Mouse (Mus musculus): ENCODE results near the gene Ctla4. TPM values are rescaled to one million over a fixed set of nuclear protein-coding genes. Genes with fewer than 3 reads are reported as not detected.

The Ctla4 gene
- polyA plus RNA-seq, 1 experiment from 2014 or later, result not detected

DNA sequence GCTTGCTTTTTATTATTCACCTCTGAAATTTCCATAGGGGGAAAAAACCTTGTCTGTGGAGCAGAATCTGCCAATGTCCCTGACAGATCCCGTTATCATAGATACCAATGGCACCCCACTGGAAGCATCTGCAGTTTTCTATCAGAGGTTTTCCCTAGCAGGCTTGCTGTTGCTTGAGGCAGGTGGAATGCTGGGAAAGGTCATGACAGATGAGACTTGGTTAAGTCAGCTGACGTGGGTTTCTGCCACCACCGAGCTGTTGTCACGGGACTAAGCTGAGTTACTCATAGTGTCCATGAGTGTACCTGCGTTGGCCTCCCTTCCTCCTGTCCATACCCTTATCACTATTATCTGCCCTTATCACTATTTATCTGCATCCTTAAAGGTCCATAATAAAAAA lies 32.8 kb upstream of the Ctla4 start:
- Histone ChIP-seq H3K9me3 (replicated peaks) (no peaks in the 10 kb centered on the region), H3K27ac (replicated peaks) (no peak overlapping the region), H3K4me3 (replicated peaks) (no peak overlapping the region), H3K9ac (no peak overlapping the region), H3K4me2 (no peak overlapping the region), H3K4me1 (replicated peaks) (peaks cover 12% of the 10 kb centered on the region), H3K27me3 (no peaks in the 10 kb centered on the region), H3K36me3 (replicated peaks) (no peaks in the 10 kb centered on the region)
- WGBS (ENCODE audit: insufficient replicate concordance), result 61% methylated on average over 5 of the region's 5 CpGs
- no peak for ATAC-seq (ENCODE audit: insufficient read depth)

DNA sequence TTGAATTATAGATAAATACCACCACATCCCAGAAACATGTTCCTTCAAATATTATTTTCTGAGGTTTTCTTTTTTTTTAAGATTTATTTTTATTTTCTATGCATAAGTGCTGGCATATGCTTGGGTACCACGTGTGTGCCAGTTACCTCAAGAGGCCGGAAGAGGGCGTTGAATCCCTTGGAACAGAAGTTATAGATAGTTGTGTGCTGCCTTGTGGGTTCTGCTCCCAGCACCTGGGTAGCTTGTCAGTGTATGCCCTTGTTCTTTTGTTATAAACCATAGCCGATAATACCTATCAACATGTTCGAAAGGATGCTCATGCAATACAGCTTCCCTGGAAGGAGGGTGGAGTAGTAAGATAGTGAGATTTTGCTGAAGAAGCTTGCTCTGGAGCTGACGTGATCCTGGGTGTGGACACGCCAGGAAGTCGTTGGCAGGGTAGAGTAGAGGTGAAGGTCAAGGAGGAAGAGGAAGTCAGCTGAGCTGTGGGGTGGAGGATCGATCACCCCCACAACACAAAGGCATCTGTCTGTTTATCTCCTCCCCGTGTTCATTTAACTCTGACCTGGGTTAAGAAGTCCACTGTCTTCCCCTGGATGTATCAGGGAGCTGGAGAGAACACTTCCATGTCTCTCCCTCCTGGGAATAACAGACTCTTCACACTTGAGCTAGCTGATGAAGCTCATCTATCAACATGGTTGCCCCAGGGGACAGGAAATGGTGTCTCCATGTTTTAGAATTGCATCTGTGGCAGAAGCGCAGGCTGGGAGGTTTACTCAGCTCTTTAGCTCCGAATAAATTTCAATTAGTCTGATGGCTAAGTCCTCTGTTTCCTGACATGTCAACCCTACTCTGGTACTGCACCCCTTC lies 29.2 kb upstream of the Ctla4 start:
- 50% methylated on average over 12 of the region's 12 CpGs for WGBS (ENCODE audit: insufficient replicate concordance)

DNA sequence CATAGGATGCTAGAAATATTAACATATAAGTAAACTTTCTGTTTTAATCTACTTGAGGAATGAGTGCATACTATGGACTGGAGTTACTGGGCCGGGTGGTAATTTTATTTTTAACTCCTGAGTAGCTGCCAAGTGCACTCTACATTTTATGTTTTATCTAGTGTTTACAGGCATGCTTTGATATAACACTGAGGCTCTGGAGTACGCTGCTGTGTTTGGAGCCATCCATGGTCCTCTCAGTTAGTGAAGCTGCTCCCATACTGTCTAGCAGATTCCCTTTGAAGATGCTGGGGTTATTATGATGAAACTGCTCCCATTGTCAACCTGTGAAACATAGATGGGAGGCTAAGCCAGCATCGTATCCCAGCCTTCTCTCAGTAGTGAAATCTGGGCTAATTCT lies 27.6 kb upstream of the Ctla4 start:
- Histone ChIP-seq H3K27me3 (no peaks in the 10 kb centered on the region; the same call in 1 of the 2 replicates), H3K27ac (replicated peaks) (no peak overlapping the region), H3K4me1 (replicated peaks) (peaks cover 3% of the 10 kb centered on the region; the same call in 1 of the 2 replicates), H3K9ac (no peak overlapping the region), H3K36me3 (replicated peaks) (no peaks in the 10 kb centered on the region), H3K4me2 (no peak overlapping the region), H3K9me3 (replicated peaks) (no peaks in the 10 kb centered on the region), H3K4me3 (replicated peaks) (no peak overlapping the region)
- ATAC-seq (ENCODE audit: insufficient read depth), result no peak
- 42% methylated on average over 3 of the region's 3 CpGs for WGBS (ENCODE audit: insufficient replicate concordance)

More for the DNA sequence above, 29.2 kb upstream of the Ctla4 start:
- Histone ChIP-seq H3K9me3 (replicated peaks) (no peaks in the 10 kb centered on the region), H3K27me3 (no peaks in the 10 kb centered on the region; the same call in 1 of the 2 replicates), H3K4me1 (replicated peaks) (peaks cover 10% of the 10 kb centered on the region), H3K36me3 (replicated peaks) (no peaks in the 10 kb centered on the region), H3K4me2 (no peak overlapping the region), H3K9ac (no peak overlapping the region), H3K27ac (replicated peaks) (no peak overlapping the region), H3K4me3 (replicated peaks) (no peak overlapping the region)
- no peak for ATAC-seq (ENCODE audit: insufficient read depth)

DNA sequence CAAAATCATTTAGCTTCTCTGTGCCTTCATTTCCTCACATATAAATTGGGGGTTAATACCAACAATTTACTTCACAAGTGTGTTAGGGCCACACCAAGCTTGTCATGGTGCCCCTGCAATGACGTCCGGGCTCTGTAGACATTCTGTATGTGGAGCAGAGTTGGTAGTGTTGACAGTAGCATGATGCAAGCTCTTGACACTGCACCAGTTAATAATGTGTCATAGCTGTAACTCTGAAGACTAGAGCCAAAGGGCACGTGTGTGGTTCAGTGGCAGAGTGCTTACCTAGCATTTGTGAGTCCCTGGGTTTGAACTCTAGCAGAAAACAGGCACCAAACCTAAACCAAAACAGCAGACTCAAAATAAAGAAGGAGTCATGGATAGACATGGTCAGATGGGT lies 27.0 kb upstream of the Ctla4 start:
- no peaks in the 10 kb centered on the region for H3K36me3 ChIP-seq (replicated peaks)
- H3K27me3 ChIP-seq, result no peaks in the 10 kb centered on the region; the same call in 1 of the 2 replicates
- no peak overlapping the region for H3K27ac ChIP-seq (replicated peaks)
- WGBS (ENCODE audit: insufficient replicate concordance), result 49% methylated on average over 3 of the region's 3 CpGs
- H3K4me3 ChIP-seq (replicated peaks), result no peak overlapping the region
- H3K9ac ChIP-seq, result no peak overlapping the region
- ATAC-seq (ENCODE audit: insufficient read depth), result 0 out of 2 replicates have a peak, but pooled peaks have one; percentile 49
- peaks cover 3% of the 10 kb centered on the region; the same call in 1 of the 2 replicates for H3K4me1 ChIP-seq (replicated peaks)
- no peak overlapping the region for H3K4me2 ChIP-seq
- no peaks in the 10 kb centered on the region for H3K9me3 ChIP-seq (replicated peaks)

DNA sequence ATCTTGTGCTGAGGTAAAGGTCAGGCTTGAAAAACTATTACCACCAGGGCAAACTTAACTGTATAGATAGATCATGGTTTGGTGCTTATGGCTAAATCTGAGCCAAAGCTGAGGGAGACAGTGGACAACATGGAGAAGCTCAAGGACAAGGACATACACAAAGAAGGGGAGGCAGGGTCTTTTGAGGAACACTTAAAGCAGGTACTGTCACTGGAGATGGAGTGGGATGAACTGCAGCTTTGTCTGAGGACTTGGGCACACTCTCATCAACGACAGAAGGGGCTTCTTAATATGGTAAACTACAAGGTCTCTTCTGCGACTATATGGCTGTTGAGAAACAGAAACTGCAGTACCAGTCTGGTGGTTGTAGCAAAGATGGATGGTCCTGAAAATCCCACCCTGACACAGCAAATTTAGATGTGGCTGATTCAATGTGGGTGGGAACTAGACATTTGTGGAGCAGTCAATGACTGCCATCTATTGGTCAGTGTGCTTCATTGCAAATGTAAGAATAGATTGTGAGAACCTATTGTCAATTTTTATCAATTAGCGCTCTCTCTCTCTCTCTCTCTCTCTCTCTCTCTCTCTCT lies 26.3 kb upstream of the Ctla4 start:
- peaks cover 3% of the 10 kb centered on the region; the same call in 1 of the 2 replicates for H3K4me1 ChIP-seq (replicated peaks)
- H3K27me3 ChIP-seq, result no peaks in the 10 kb centered on the region; the same call in 1 of the 2 replicates
- H3K4me2 ChIP-seq, result no peak overlapping the region
- 0 out of 2 replicates have a peak overlapping the region, but pooled peaks have one; percentile 14 for H3K27ac ChIP-seq (replicated peaks)
- H3K9ac ChIP-seq, result no peak overlapping the region
- no peaks in the 10 kb centered on the region for H3K36me3 ChIP-seq (replicated peaks)
- 16% methylated on average over 3 of the region's 3 CpGs for WGBS (ENCODE audit: insufficient replicate concordance)
- no peak overlapping the region for H3K4me3 ChIP-seq (replicated peaks)
- ATAC-seq (ENCODE audit: insufficient read depth), result no peak
- no peaks in the 10 kb centered on the region for H3K9me3 ChIP-seq (replicated peaks)

DNA sequence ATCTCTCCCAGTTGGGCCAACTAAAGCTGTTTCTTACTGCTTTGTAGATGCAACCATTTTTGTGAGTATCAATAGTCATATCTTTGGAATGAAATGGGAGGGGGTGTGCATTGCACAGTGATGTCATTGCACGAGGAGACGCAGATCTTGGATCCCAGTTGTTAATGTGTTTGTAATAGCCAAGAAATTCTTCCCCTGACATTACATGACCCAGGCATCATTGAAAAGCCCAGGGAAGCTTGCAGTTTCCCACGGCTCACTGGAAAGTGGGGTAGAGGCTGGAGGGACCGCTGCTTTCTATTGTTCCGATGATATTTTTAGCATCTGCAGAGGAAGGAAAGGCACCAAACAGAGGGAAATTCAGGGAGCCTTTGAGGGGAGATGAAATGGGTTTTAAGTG lies 25.8 kb upstream of the Ctla4 start:
- no peak overlapping the region for H3K4me3 ChIP-seq (replicated peaks)
- whole genome bisulfite sequencing (ENCODE audit: insufficient replicate concordance), result 29% methylated on average over 5 of the region's 5 CpGs
- no peaks in the 10 kb centered on the region for H3K36me3 ChIP-seq (replicated peaks)
- H3K4me1 ChIP-seq (replicated peaks), result peaks cover 3% of the 10 kb centered on the region; the same call in 1 of the 2 replicates
- no peak overlapping the region for H3K27ac ChIP-seq (replicated peaks)
- H3K4me2 ChIP-seq, result no peak overlapping the region
- ATAC-seq (ENCODE audit: insufficient read depth), result no peak
- H3K27me3 ChIP-seq, result no peaks in the 10 kb centered on the region; the same call in 1 of the 2 replicates
- no peaks in the 10 kb centered on the region for H3K9me3 ChIP-seq (replicated peaks)
- no peak overlapping the region for H3K9ac ChIP-seq

DNA sequence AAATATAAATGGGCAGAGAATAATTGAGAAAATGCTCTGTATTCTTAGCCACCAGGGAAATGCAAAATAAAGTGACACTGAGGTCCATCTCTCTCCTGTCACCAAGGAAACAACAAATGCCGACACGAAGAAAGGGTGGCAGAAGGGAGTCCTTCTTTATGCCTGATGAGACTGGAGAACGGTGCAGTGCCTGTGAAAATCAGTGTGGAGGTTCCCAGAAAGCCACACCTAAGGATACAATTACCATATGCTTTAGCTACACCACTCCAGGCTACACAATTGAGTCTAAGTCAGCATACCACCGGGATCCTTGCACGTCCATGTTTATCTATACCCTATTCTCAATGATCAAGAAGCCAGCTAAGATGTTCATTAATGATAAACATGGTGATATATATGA lies 25.4 kb upstream of the Ctla4 start:
- ATAC-seq (ENCODE audit: insufficient read depth), result no peak

DNA sequence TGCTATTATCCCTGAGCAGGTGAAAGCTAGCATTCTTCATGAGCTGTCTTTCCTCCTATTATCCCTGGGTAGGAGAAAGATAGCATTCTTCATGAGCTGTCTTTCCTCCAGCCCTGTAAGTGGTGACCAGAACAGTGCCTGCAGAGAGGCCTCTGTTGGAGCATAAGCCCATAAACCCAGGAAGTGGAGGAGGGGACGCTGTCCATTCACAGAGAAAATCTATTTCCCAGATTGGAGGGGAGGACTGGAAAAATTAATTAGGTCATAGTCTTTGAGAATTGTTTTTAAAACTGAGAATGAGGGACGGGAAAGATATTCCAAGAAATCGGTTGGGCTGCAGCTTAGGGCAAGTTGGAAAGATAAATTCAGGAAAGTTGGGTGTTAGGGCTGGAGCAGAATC lies 24.3 kb upstream of the Ctla4 start:
- Histone ChIP-seq H3K4me1 (replicated peaks) (peaks cover 3% of the 10 kb centered on the region; the same call in 1 of the 2 replicates), H3K27me3 (no peaks in the 10 kb centered on the region; the same call in 1 of the 2 replicates), H3K4me2 (no peak overlapping the region), H3K36me3 (replicated peaks) (no peaks in the 10 kb centered on the region), H3K27ac (replicated peaks) (peak overlapping the region; percentile 0; the same call in 1 of the 2 replicates), H3K4me3 (replicated peaks) (no peak overlapping the region), H3K9ac (no peak overlapping the region), H3K9me3 (replicated peaks) (no peaks in the 10 kb centered on the region)
- ATAC-seq (ENCODE audit: insufficient read depth), result no peak
- 39% methylated on average over 3 of the region's 3 CpGs for whole genome bisulfite sequencing (ENCODE audit: insufficient replicate concordance)

More for the DNA sequence above, 25.4 kb upstream of the Ctla4 start:
- no peak overlapping the region for H3K27ac ChIP-seq (replicated peaks)
- no peak overlapping the region for H3K4me3 ChIP-seq (replicated peaks)
- no peaks in the 10 kb centered on the region for H3K36me3 ChIP-seq (replicated peaks)
- H3K4me2 ChIP-seq, result no peak overlapping the region
- no peak overlapping the region for H3K9ac ChIP-seq
- peaks cover 3% of the 10 kb centered on the region; the same call in 1 of the 2 replicates for H3K4me1 ChIP-seq (replicated peaks)
- H3K9me3 ChIP-seq (replicated peaks), result no peaks in the 10 kb centered on the region
- H3K27me3 ChIP-seq, result no peaks in the 10 kb centered on the region; the same call in 1 of the 2 replicates
- WGBS (ENCODE audit: insufficient replicate concordance), result 58% methylated on average over 5 of the region's 5 CpGs

DNA sequence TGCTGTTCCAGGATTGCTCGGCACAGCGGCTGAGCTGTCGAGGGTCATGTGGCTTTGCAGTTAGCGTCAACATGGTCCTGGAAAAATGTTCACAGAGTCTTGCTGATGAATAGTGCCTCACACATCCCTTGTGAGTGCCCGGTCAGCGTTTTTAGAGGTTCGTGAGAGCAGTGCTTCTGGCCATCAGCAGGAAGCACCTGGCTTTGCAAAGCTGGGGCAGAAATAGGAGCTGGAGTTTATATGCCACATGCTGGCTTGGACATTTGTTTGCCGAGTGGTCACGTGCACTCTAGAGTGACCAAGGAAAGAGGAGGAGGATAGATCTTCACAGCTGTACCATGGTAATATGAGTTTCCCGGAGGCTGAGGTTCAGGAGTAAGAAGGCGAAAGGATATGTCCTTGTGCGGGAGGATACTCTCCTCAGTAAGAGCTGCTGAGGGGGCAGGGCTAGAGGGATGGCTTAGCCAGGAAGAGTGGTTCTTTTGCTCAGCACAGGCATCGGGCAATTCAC lies 23.8 kb upstream of the Ctla4 start:
- H3K4me3 ChIP-seq (replicated peaks), result no peak overlapping the region
- no peaks in the 10 kb centered on the region; the same call in 1 of the 2 replicates for H3K27me3 ChIP-seq
- H3K4me2 ChIP-seq, result no peak overlapping the region; the same call in 1 of the 2 replicates
- peak overlapping the region; percentile 0; the same call in 1 of the 2 replicates for H3K27ac ChIP-seq (replicated peaks)
- WGBS (ENCODE audit: insufficient replicate concordance), result 12% methylated on average over 13 of the region's 13 CpGs
- peaks cover 3% of the 10 kb centered on the region; the same call in 1 of the 2 replicates for H3K4me1 ChIP-seq (replicated peaks)
- peak; percentile 46 for ATAC-seq (ENCODE audit: insufficient read depth)
- H3K9ac ChIP-seq, result no peak overlapping the region
- H3K9me3 ChIP-seq (replicated peaks), result no peaks in the 10 kb centered on the region
- H3K36me3 ChIP-seq (replicated peaks), result no peaks in the 10 kb centered on the region

DNA sequence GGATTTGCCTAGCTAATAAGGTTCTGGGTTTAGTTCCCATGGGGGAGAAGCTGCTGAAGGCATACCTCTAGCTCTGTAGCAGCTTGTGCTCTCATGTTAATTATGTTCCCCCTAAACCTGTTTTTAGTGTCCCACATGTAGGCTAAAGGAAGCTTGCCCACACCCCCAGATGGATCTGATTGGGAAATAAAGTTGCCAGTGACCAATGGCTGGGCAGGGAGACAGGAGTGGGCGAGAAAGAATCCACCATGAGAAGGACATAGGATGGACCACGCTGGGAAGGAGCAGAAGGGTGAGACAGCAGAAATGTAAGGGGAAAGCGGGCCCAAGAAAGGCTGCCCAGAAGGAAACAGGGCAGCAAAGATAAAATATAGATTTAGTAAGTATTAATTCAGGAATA lies 23.1 kb upstream of the Ctla4 start:
- Histone ChIP-seq H3K27ac (replicated peaks) (no peak overlapping the region), H3K4me3 (replicated peaks) (no peak overlapping the region)
- 39% methylated on average over 3 of the region's 3 CpGs for WGBS (ENCODE audit: insufficient replicate concordance)

DNA sequence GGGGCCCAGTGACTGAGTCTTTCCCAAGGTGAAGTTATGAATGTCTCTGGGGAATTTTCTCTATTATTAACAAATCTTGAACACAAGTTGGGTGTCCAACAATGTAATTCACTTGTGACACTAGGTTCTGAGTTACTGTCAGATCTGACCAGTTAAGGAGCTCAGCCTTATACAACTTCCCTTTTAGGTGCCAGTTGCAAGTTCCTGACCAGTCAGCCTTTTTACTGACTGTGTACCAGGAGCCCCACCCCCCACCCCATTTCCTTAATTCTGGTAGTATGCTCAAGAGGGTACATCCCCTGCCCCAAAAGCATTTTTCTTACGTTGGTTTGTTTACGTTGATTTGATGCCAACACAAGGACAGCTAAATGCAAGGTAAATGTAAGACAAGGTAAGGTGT lies 21.6 kb upstream of the Ctla4 start:
- H3K9ac ChIP-seq, result no peak overlapping the region
- no peak overlapping the region for H3K27ac ChIP-seq (replicated peaks)
- WGBS (ENCODE audit: insufficient replicate concordance), result 22% methylated on average over 2 of the region's 2 CpGs
- ATAC-seq (ENCODE audit: insufficient read depth), result no peak
- H3K27me3 ChIP-seq, result no peaks in the 10 kb centered on the region; the same call in 1 of the 2 replicates
- peaks cover 3% of the 10 kb centered on the region; the same call in 1 of the 2 replicates for H3K4me1 ChIP-seq (replicated peaks)
- H3K4me3 ChIP-seq (replicated peaks), result no peak overlapping the region
- H3K4me2 ChIP-seq, result no peak overlapping the region
- no peaks in the 10 kb centered on the region for H3K9me3 ChIP-seq (replicated peaks)
- H3K36me3 ChIP-seq (replicated peaks), result no peaks in the 10 kb centered on the region

More for the DNA sequence above, 23.1 kb upstream of the Ctla4 start:
- Histone ChIP-seq H3K4me1 (replicated peaks) (peaks cover 3% of the 10 kb centered on the region; the same call in 1 of the 2 replicates), H3K9me3 (replicated peaks) (no peaks in the 10 kb centered on the region), H3K4me2 (no peak overlapping the region), H3K36me3 (replicated peaks) (no peaks in the 10 kb centered on the region), H3K27me3 (no peaks in the 10 kb centered on the region; the same call in 1 of the 2 replicates), H3K9ac (no peak overlapping the region)
- no peak for ATAC-seq (ENCODE audit: insufficient read depth)

Measured in liver, embryonic 15.5 days (tissue).